Mouse (Mus musculus): Measurements from ENCODE around the gene H2-M10.6.

DNA sequence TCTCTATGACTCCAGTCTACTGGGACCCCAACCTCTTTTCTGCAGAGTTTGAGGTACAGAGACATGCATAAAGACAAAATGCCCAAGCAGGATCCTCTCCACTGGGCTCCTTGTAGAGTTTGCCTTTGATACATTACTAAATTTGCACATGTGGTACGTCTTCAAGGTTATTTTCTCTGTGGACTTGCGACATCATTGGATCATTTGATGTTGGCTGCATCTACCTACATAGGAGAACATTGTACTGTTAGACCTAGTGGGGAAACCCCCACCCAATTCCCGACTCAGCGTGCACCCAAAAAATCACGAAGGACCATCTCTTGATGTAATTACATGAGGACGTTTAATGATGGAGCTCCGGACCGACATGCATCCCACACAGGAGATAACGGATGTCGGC lies 12.5 kb upstream of the H2-M10.6 start:
- TF ChIP-seq FLI1 (IDR thresholded peaks at IDR 0.05; ENCODE audit: low read length) = no peak
- no peak for TF ChIP-seq GATA1 (IDR thresholded peaks at IDR 0.05; ENCODE audit: borderline replicate concordance, low read length)

Measured in megakaryocyte, embryonic 14.5 days (primary cell).